Comparison of ENCODE assay signal across 20 mouse cellular contexts in genomic region chr4:140711360-140711759, GRCm38 (mm10). TPM values are rescaled to one million over a fixed set of nuclear protein-coding genes. Genes with fewer than 3 reads are reported as not detected.
DNase-seq lines count a peak whose midpoint lies in the region; ATAC-seq and TF ChIP-seq lines count a peak whose summit lies in the region.
"Had no signal": no experiment of that assay in that cellular context is flagged by ENCODE, and none has a peak within 500 bp of the region (broad histone marks: within the 10 kb centered on the region; RNA-seq: fewer than 3 reads in every experiment).

No protein-coding gene starts in this region.

- peaks cover 23% of the 10 kb centered on the region for H3K4me1 ChIP-seq in heart, postnatal 0 days (ENCODE audit: control insufficient read depth, insufficient read depth)
- peaks cover 10% of the 10 kb centered on the region for H3K4me1 ChIP-seq in hindbrain, embryonic 16.5 days (ENCODE audit: control insufficient read depth, insufficient read depth, low read depth, low read length)

- DNase-seq in adrenal gland, postnatal 10 days = peak; percentile 64
- DNase-seq in adrenal gland, adult 2 months = no peak
- DNase-seq in heart, postnatal 0 days (ENCODE audit: low spot score) = no peak
- no peak for DNase-seq in heart, adult 8-10 months (ENCODE audit: low spot score)
- DNase-seq in left cerebral cortex, postnatal 4 days = peak; percentile 50
- DNase-seq in left cerebral cortex, postnatal 36 days (ENCODE audit: low spot score in 2 of 2) = no peak
- DNase-seq in kidney, adult 9 months = no peak
- DNase-seq: kidney, adult 18-20 months; right cerebral cortex, postnatal 14 days; thymus, postnatal 4 days had no signal

- 0 out of 2 replicates have a peak overlapping the region, but pooled peaks have one; percentile 11 for H3K9ac ChIP-seq in heart, postnatal 0 days (replicated peaks; ENCODE audit: low read depth, low read length)
- H3K9ac ChIP-seq in hindbrain, embryonic 16.5 days (ENCODE audit: low read depth, low read length) = 0 out of 2 replicates have a peak overlapping the region, but pooled peaks have one; percentile 24
- H3K9ac ChIP-seq: embryonic facial prominence, embryonic 13.5 days; heart, embryonic 15.5 days; limb, embryonic 12.5 days; liver, embryonic 15.5 days had no signal

- no peak for TF ChIP-seq EP300 in heart, postnatal 0 days (IDR thresholded peaks at IDR 0.05; ENCODE audit: low read depth)

- ATAC-seq in heart, postnatal 0 days (ENCODE audit: insufficient read depth, low read depth) = no peak
- ATAC-seq in hindbrain, embryonic 16.5 days = no peak

- H3K27me3 ChIP-seq in heart, postnatal 0 days (ENCODE audit: control insufficient read depth, insufficient read depth, low read length) = no peaks in the 10 kb centered on the region
- H3K27me3 ChIP-seq in hindbrain, embryonic 16.5 days (replicated peaks; ENCODE audit: control insufficient read depth, insufficient read depth, low read length) = no peaks in the 10 kb centered on the region
- H3K27me3 ChIP-seq: embryonic facial prominence, embryonic 13.5 days; heart, embryonic 15.5 days; limb, embryonic 12.5 days; liver, embryonic 15.5 days had no signal

- intact Hi-C loops in left cerebral cortex, postnatal 4 days (cut with DNase I) = no loop called here
- intact Hi-C loops in left cerebral cortex, postnatal 36 days (cut with DNase I) = loop anchor here (5.0 kb wide), 1 partner anchor 246 kb away; no protein-coding TSS in a partner anchor

- no peak overlapping the region for H3K27ac ChIP-seq in heart, postnatal 0 days (ENCODE audit: low read depth)
- no peak overlapping the region for H3K27ac ChIP-seq in hindbrain, embryonic 16.5 days (ENCODE audit: low read depth, low read length)
- H3K27ac ChIP-seq: embryonic facial prominence, embryonic 13.5 days; forebrain, embryonic 10.5 days; heart, embryonic 15.5 days; limb, embryonic 12.5 days; liver, embryonic 15.5 days had no signal

- 51% methylated on average over 5 of the region's 5 CpGs for WGBS in heart, postnatal 0 days
- 61% methylated on average over 5 of the region's 5 CpGs for WGBS in hindbrain, embryonic 16.5 days

- H3K9me3 ChIP-seq in heart, postnatal 0 days (replicated peaks; ENCODE audit: control insufficient read depth, low read length) = no peaks in the 10 kb centered on the region
- no peaks in the 10 kb centered on the region for H3K9me3 ChIP-seq in hindbrain, embryonic 16.5 days (ENCODE audit: control insufficient read depth, low read length)
- H3K9me3 ChIP-seq: embryonic facial prominence, embryonic 13.5 days; forebrain, embryonic 10.5 days; heart, embryonic 15.5 days; limb, embryonic 12.5 days; liver, embryonic 15.5 days had no signal

- peaks cover 63% of the 10 kb centered on the region for H3K36me3 ChIP-seq in heart, postnatal 0 days (replicated peaks; ENCODE audit: control insufficient read depth, insufficient read depth, low read length)
- H3K36me3 ChIP-seq in hindbrain, embryonic 16.5 days (ENCODE audit: control insufficient read depth, insufficient read depth, low read length) = peaks cover 47% of the 10 kb centered on the region

- no peak overlapping the region for H3K4me2 ChIP-seq in heart, postnatal 0 days (ENCODE audit: low read depth, low read length)
- H3K4me2 ChIP-seq in hindbrain, embryonic 16.5 days (ENCODE audit: low read length) = no peak overlapping the region
- H3K4me2 ChIP-seq: embryonic facial prominence, embryonic 13.5 days; heart, embryonic 15.5 days; limb, embryonic 12.5 days; liver, embryonic 15.5 days; midbrain, embryonic 11.5 days had no signal

- TF ChIP-seq CTCF in heart, postnatal 0 days (IDR thresholded peaks at IDR 0.05; ENCODE audit: low read depth) = no peak

- no peak overlapping the region for H3K4me3 ChIP-seq in heart, postnatal 0 days (ENCODE audit: low read depth, low read length)
- no peak overlapping the region for H3K4me3 ChIP-seq in hindbrain, embryonic 16.5 days (ENCODE audit: low read length)
- H3K4me3 ChIP-seq: embryonic facial prominence, embryonic 13.5 days; forebrain, embryonic 10.5 days; heart, embryonic 15.5 days; limb, embryonic 12.5 days; liver, embryonic 15.5 days had no signal

RNA-seq across cellular contexts. Expression of gene Rcc2, which starts 11.0 kb away (rescaled TPM):
- total RNA-seq in adrenal gland, postnatal 10 days (2021) = 10 to 100 TPM; 69.2 to 74.3 TPM
- 10 to 100 TPM; 62.7 to 64.2 TPM for total RNA-seq in adrenal gland, adult 2 months (2021)
- polyA plus RNA-seq in adrenal gland, adult 2 months (2012; rRNA removed) = 43.1 and 50.1 TPM in 2 replicates
- total RNA-seq in heart, postnatal 0 days (2014; rRNA removed; ENCODE audit: low replicate concordance) = 36.4 and 36.9 TPM in 2 replicates
- 4.4 and 4.8 TPM in 2 replicates for polyA plus RNA-seq in heart, postnatal 0 days (2015; fragmentation: Nextera tagmentation; extraction: Ambion mirVana)
- total RNA-seq in heart, adult 8-10 months (2022) = 10 to 100 TPM; 11.4 to 12.5 (median 11.9) TPM
- 10 to 100 TPM; 59.4 to 63.3 TPM for total RNA-seq in left cerebral cortex, postnatal 4 days (2021)
- total RNA-seq in left cerebral cortex, postnatal 36 days (2021) = 10 to 100 TPM; 74.7 to 84.4 TPM
- 7.7 and 9.5 TPM in 2 replicates for polyA plus RNA-seq in hindbrain, embryonic 16.5 days (2015; fragmentation: Nextera tagmentation; extraction: Ambion mirVana)

RNA-seq across cellular contexts. Expression of gene Padi6, which starts 31.1 kb away (rescaled TPM):
- under 1 TPM in 1 of 2 experiments, not detected in 1; 0.55 TPM for total RNA-seq in adrenal gland, postnatal 10 days (2021)
- total RNA-seq in adrenal gland, adult 2 months (2021) = not detected
- not detected in 2 replicates for polyA plus RNA-seq in adrenal gland, adult 2 months (2012; rRNA removed)
- total RNA-seq in heart, postnatal 0 days (2014; rRNA removed; ENCODE audit: low replicate concordance) = not detected in 2 replicates
- polyA plus RNA-seq in heart, postnatal 0 days (2015; fragmentation: Nextera tagmentation; extraction: Ambion mirVana) = 0.07 TPM in 1 of 2 replicates, not detected in the other
- total RNA-seq in heart, adult 8-10 months (2022) = not detected
- 1 to 10 TPM in 1 of 2 experiments, under 1 TPM in 1; 0.42 to 1.4 TPM for total RNA-seq in left cerebral cortex, postnatal 4 days (2021)
- total RNA-seq in left cerebral cortex, postnatal 36 days (2021) = 1 to 10 TPM in 1 of 2 experiments, under 1 TPM in 1; 0.34 to 1.2 TPM
- 0.06 TPM in 1 of 2 replicates, not detected in the other for polyA plus RNA-seq in hindbrain, embryonic 16.5 days (2015; fragmentation: Nextera tagmentation; extraction: Ambion mirVana)
- total RNA-seq: common myeloid progenitor, adult 5-6 weeks; layer of hippocampus, postnatal 25 days had no signal
- polyA plus RNA-seq: embryonic facial prominence, embryonic 13.5 days; forebrain, embryonic 10.5 days; heart, embryonic 15.5 days; large intestine, adult 2 months; limb, embryonic 12.5 days; liver, embryonic 15.5 days; midbrain, embryonic 11.5 days had no signal

RNA-seq across cellular contexts. Expression of gene Arhgef10l, which starts 45.5 kb away (rescaled TPM):
- 10 to 100 TPM; 17.5 to 25.7 TPM for total RNA-seq in adrenal gland, postnatal 10 days (2021)
- total RNA-seq in adrenal gland, adult 2 months (2021) = 10 to 100 TPM in 1 of 2 experiments, 1 to 10 TPM in 1; 7.5 to 30.8 TPM
- polyA plus RNA-seq in adrenal gland, adult 2 months (2012; rRNA removed) = 13.3 and 18.8 TPM in 2 replicates
- total RNA-seq in heart, postnatal 0 days (2014; rRNA removed; ENCODE audit: low replicate concordance) = 46.8 and 52.8 TPM in 2 replicates
- polyA plus RNA-seq in heart, postnatal 0 days (2015; fragmentation: Nextera tagmentation; extraction: Ambion mirVana) = 12.1 and 15.4 TPM in 2 replicates
- total RNA-seq in heart, adult 8-10 months (2022) = 10 to 100 TPM; 59.6 to 80.5 (median 71.9) TPM
- 10 to 100 TPM; 50.6 to 52.0 TPM for total RNA-seq in left cerebral cortex, postnatal 4 days (2021)
- 10 to 100 TPM; 61.0 to 63.4 TPM for total RNA-seq in left cerebral cortex, postnatal 36 days (2021)
- polyA plus RNA-seq in hindbrain, embryonic 16.5 days (2015; fragmentation: Nextera tagmentation; extraction: Ambion mirVana) = 20.7 and 24.5 TPM in 2 replicates

Comparison
In these comparisons a context has a peak if more than half of its experiments do, and no peak if none do; other contexts are left out.
1. DNase-seq: peak in adrenal gland, postnatal 10 days (single experiment) and left cerebral cortex, postnatal 4 days (single experiment); none in adrenal gland, adult 2 months (single experiment), heart, postnatal 0 days (single experiment), heart, adult 8-10 months (single experiment), left cerebral cortex, postnatal 36 days (0 of 2) and kidney, adult 9 months (single experiment).